Mouse (Mus musculus) left cerebral cortex, postnatal 25 days (tissue): ENCODE data around the gene Oxld1. TPM values are rescaled to one million over a fixed set of nuclear protein-coding genes. Genes with fewer than 3 reads are reported as not detected.
A peak's percentile ranks its signal among the peaks of the same experiment; 100 is the strongest.

Experiments used
- DNase-seq, 2 experiments: peaks; one replicate each; pipeline ENCODE4 v3.0.0; 2022; ENCODE audit warnings: low spot score in 2 of 2, mixed read lengths in 1 of 2
- intact Hi-C: fragments of 180-260 bp; cut with DNase I; formaldehyde crosslinking; loops from one replicate; pipeline ENCODE4 v1.15.1; 2025
- total RNA-seq, 2 experiments: library from RNA; stranded (reverse); gene quantifications; 2 replicates each; pipeline ENCODE4 v1.2.3; 2021

Oxld1 gene
- total RNA-seq, 2 experiments from 2014 or later: 12.6 to 15.9 TPM

- intact Hi-C loops: no loop called here
- no peak for DNase-seq
These were observed 27.4 kb upstream of the Oxld1 start for GRCm38 (mm10) chr11:120485251-120485650.

GRCm38 (mm10) chr11:120484265-120484981 is 26.6 kb upstream of the Oxld1 start, which contains the start of gene Mrpl12:
Mrpl12 (plus strand) TSS chr11:120484613.
- intact Hi-C loops: loop anchor here (1.0 kb wide), 1 partner anchor 17 kb away; the partner anchor contains the start of gene Arl16
- DNase-seq: peak; percentile 93 to 94

GRCm38 (mm10) chr11:120483448-120483934 is 25.6 kb upstream of the Oxld1 start:
- no peak for DNase-seq
- intact Hi-C loops: no loop called here

GRCm38 (mm10) chr11:120472052-120472451 is 14.2 kb upstream of the Oxld1 start:
- intact Hi-C loops: no loop called here
- no peak for DNase-seq

GRCm38 (mm10) chr11:120467736-120468092 is 9.8 kb upstream of the Oxld1 start:
- intact Hi-C loops: loop anchor here (1.0 kb wide), 1 partner anchor 17 kb away; the partner anchor contains the start of gene Mrpl12
- DNase-seq: no peak

GRCm38 (mm10) chr11:120467051-120467735 is 9.3 kb upstream of the Oxld1 start, which contains the start of gene Arl16:
Arl16 (minus strand) TSS chr11:120467607.
- intact Hi-C loops: loop anchor here (1.0 kb wide), 1 partner anchor 17 kb away; the partner anchor contains the start of gene Mrpl12
- DNase-seq: peak; percentile 94 to 98

GRCm38 (mm10) chr11:120465521-120465920 is 7.7 kb upstream of the Oxld1 start:
- intact Hi-C loops: no loop called here
- no peak for DNase-seq

GRCm38 (mm10) chr11:120464365-120464764 is 6.5 kb upstream of the Oxld1 start:
- intact Hi-C loops: no loop called here
- no peak for DNase-seq

GRCm38 (mm10) chr11:120463536-120463935 is 5.7 kb upstream of the Oxld1 start:
- intact Hi-C loops: no loop called here
- no peak for DNase-seq

- intact Hi-C loops: loop anchor here (1.0 kb wide), 1 partner anchor 22 kb away; the partner anchor contains the start of gene Nploc4
- no peak for DNase-seq
These were observed 1.2 kb upstream of the Oxld1 start for GRCm38 (mm10) chr11:120458847-120459597.

- intact Hi-C loops: no loop called here
- DNase-seq: no peak
These were observed 498 bp downstream of the Oxld1 start for GRCm38 (mm10) chr11:120457370-120457769.

- no peak for DNase-seq
- intact Hi-C loops: no loop called here
These were observed 2.5 kb downstream of the Oxld1 start for GRCm38 (mm10) chr11:120455413-120455812.

- intact Hi-C loops: no loop called here
These were observed 2.9 kb downstream of the Oxld1 start for GRCm38 (mm10) chr11:120454965-120455364.

GRCm38 (mm10) chr11:120453306-120453705 is 4.6 kb downstream of the Oxld1 start, which contains the start of gene Pde6g:
Pde6g (minus strand) TSS chr11:120453500.
- intact Hi-C loops: no loop called here

More at GRCm38 (mm10) chr11:120454965-120455364, 2.9 kb downstream of the Oxld1 start:
- DNase-seq: no peak

GRCm38 (mm10) chr11:120452246-120452645 is 5.6 kb downstream of the Oxld1 start:
- intact Hi-C loops: no loop called here
- DNase-seq: no peak

More at GRCm38 (mm10) chr11:120453306-120453705, 4.6 kb downstream of the Oxld1 start, which contains the start of gene Pde6g:
- no peak for DNase-seq

- intact Hi-C loops: no loop called here
These were observed 10.7 kb downstream of the Oxld1 start for GRCm38 (mm10) chr11:120447179-120447578.

GRCm38 (mm10) chr11:120445475-120445874 is 12.4 kb downstream of the Oxld1 start:
- no peak for DNase-seq
- intact Hi-C loops: no loop called here

More at GRCm38 (mm10) chr11:120447179-120447578, 10.7 kb downstream of the Oxld1 start:
- DNase-seq: no peak

GRCm38 (mm10) chr11:120444106-120444505 is 13.8 kb downstream of the Oxld1 start:
- intact Hi-C loops: no loop called here
- no peak for DNase-seq

- no peak for DNase-seq
- intact Hi-C loops: no loop called here
These were observed 15.0 kb downstream of the Oxld1 start for GRCm38 (mm10) chr11:120442765-120443280.
